Mouse (Mus musculus) activated CD4-positive, CD25-positive, alpha-beta regulatory T cell (primary cell): ENCODE results near the gene Pja2. TPM values are rescaled to one million over a fixed set of nuclear protein-coding genes. Genes with fewer than 3 reads are reported as not detected.

Source experiments
- polyA plus RNA-seq, 2 experiments: library from polyadenylated mRNA; unstranded; fragments of 100-300 nt; shearing (Covaris generic); gene quantifications; one replicate each; pipeline ENCODE4 v1.2.1; 2017

Gene Pja2
- 10 to 100 TPM; 17.0 to 21.4 TPM for polyA plus RNA-seq

DNA sequence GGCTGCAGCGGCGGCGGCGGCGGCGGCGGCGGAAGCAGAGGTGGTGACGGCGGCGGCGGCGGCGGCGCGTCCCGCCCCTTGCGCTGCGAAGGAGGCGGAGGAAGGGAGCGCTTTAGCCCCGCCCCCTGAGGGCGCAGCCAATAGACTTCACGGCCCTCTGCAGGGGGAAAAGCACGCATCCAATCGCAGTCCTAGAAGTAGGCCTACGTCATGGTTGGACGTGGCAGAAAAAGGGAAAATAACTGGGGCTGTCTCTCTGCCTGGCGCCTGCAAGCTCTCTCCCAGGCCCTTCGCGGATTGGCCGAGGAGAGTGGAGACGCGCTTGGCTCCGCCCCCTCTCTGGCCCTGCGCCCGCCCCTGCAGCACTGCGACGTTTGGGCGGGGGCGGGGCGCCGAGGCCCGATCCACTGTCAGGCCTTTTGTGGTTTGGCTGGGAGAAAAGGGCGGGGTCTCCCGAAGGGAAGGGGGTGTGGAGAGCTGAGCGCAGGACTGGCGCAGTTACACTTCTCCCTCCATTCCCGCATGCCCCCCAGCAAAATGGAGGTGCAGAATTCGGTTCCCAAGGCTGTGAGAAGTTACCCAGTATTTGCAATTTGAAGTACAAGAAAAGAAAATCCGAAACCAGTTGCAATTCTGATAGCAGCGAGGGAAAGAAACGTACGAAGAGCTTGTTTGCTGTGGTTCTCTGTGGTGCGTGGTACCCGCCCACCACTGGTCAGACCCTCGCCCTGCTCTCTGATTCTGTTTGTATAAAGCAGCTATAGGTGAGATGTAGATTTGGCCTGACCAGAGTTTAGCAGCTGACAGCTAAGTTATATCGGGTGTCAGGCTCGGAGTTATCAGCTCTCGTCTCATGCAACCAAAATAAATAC is at the start of gene Pja2:
Gene Pja2, minus strand, starts transcription at position 19 of the 872 bp plus-strand sequence.

